Mouse (Mus musculus) spleen, adult 2 months (tissue): ENCODE measurements around the gene Btg3.

Experiments
- CTCF ChIP-seq: fragments of 200-500 bp; IDR thresholded peaks from 2 replicates; pipeline ENCODE4 v1.5.1; 2011; ENCODE audit warnings: mild to moderate bottlenecking, inconsistent platforms; ENCODE audit not compliant: insufficient read depth, insufficient read length, insufficient replicate concordance; ENCODE audit errors: extremely low read depth
- POLR2A ChIP-seq: fragments of 200-500 bp; IDR thresholded peaks from 2 replicates; pipeline ENCODE4 v1.6.1; 2011; ENCODE audit warnings: low read depth, low read length, inconsistent platforms

- TF ChIP-seq CTCF (no peak), POLR2A (no peak)
Observed at GRCm38 (mm10) chr16:78417733-78418132, 40.7 kb upstream of the Btg3 start.
